Mouse (Mus musculus) spleen, postnatal 10 days (tissue): ENCODE data around the gene Zfp429.
A peak's percentile ranks its signal among the peaks of the same experiment; 100 is the strongest.
"Not testable (repeated sequence)": the region's sequence is repeated elsewhere in the genome, so short reads cannot be mapped to it uniquely, and the experiment has no call there.

Experiments used
- DNase-seq, 2 experiments: peaks; one replicate each; pipeline ENCODE4 v3.0.0; 2021 to 2022; ENCODE audit warnings: low spot score in 2 of 2

The Zfp429 gene

DNA sequence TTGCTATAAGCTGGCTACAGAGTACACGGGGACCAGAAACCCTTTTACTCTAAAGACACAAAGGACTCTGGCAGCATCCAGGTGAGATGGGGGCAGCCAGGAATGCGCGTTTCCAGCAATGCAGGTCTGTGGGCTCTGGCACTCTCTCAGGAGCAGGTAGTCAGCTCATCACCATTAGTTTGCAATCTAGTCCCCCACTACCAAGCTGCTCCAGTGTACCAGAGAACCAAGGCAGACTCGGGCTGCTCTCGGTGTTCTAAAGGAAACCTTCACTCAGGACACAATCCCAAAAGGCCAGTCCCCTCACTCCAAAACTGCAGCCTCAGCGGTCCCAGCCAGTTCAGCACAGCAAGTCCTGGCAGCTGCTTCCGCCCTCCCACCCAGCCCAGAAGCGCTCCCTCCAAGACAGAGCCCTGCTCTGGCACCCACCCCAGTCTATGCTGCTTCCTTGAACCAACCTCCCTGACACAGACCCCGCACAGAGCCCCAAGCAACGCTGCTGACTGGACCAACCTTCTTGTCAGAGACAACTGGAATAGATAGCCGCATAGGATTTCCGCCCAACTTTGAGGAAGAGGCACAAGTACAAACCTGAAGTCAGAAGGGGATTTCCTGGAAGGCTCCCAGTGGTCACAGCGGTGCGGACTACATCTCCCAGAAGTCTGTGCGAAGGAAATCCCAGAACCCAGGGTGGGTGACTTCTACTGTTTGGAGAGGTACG lies at the start of gene Zfp429:
Gene Zfp429 (minus strand): TSS at position 637 of the 721 bp plus-strand sequence.
- DNase-seq: peak; percentile 43 to 70

- DNase-seq: not testable (repeated sequence)
Measured at GRCm38 (mm10) chr13:67437095-67437494, 37.5 kb upstream of the Zfp429 start.

DNA sequence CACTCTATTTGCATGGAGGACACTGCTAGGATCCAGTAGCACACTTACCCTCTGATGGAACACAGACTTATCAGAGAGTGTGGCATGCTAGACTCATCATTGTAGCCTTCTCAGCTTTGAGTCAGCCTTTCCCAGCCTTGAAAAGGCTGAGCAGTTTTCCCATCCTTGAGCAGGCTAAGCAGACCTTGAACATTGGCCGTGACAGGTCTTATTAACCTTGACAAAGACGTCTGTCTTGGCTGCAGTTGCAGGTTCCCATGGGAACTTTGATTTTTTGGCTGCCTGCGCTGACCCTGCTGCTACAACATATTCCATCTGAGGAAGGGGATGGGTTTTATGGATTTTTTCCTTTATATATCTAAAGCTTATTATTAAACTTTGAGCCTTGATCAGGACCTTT lies 28.5 kb upstream of the Zfp429 start:
- DNase-seq: no peak

DNA sequence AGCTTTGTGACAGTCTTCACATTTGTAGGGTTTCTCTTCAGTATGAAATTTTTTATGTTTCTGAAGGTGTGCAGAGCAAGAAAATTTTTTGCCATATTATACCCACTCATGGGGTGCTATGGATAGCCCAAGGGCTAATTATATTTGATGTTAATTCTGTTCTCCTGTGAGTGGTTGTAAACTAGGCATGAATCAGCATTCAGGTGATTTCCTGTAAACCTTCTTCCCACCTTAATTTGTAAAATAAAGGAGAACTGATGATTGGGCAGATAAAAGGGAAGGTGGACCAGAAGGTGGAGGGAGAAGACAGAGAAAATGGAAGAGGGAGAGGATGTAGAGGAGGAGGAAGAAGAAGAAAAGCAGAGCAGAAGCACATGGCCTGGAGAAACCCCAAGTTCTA lies 26.1 kb upstream of the Zfp429 start:
- not testable (repeated sequence) for DNase-seq

DNA sequence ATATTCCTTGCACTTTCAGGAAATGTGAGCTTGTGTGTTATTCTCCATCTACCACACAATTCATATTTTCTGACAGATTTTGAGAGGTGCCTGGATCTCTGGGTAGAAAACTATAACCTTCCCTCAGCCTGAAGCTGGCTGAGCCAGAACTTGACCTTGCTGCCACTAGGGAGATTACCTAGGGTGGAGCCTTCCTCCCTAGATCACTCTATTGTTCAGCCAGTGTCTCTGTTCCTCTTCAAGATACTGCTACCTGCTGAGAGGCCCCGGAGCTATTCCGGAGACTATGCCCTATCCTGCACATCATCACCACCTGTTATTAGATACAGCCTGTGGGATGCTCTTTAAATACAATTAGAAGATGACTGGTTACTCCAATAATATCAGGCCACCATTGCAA lies 22.9 kb upstream of the Zfp429 start:
- not testable (repeated sequence) for DNase-seq

GRCm38 (mm10) chr13:67421207-67421857 lies 21.7 kb upstream of the Zfp429 start, which contains the start of gene Zfp459:
Zfp459 (minus strand) TSS chr13:67421418.
- peak; percentile 25 to 35 for DNase-seq

DNA sequence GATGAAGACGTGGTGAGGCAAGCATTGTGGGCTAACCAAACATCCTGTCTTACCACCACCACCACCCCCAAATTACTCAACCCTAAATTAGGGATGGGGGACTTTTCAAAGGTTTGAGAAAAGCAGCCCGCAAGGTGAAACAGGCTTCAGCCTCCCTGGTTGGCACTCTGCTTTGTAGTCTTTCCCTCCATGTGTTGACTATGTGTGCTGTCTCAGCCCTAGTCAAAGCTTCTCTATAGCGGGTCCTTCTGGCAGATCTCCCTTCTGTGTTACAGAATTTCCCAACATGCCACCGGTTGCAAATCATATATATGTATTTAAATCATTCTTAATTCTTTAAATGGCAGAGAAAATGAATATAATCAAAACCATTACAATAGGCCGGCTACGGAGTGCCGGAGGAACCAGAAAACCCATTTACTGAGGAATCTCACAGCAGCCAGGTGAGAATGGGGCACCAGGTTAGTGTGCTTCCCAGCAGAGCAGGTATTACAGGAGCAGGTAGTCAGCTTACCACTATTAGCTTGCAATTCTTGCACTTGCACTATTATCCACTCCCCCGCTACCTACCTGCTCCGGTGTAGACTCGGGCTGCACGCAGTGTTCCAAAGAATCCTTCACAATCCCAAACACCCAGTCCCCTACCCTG lies 21.1 kb upstream of the Zfp429 start:
- DNase-seq: no peak

GRCm38 (mm10) chr13:67416811-67417210 lies 17.2 kb upstream of the Zfp429 start:
- no peak for DNase-seq

DNA sequence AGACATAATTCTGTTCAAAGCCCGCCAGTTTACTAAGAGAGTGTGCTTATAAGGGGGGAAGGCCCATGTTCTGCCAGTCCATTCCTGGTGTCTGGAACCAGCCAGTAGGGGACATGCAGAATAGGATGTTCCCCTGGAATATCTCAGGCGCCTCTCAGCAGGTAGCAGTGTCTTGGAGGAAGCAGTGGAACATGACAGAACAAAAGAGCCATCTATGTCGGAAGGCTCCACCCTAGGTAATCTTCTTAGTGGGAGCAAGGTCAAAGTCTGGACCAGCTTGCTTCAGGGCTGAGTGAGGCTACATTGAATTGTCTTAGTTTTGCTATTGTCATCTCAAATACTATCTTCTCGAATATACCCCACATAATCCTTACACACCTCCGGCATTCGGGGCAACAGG lies 16.1 kb upstream of the Zfp429 start:
- DNase-seq: no peak

DNA sequence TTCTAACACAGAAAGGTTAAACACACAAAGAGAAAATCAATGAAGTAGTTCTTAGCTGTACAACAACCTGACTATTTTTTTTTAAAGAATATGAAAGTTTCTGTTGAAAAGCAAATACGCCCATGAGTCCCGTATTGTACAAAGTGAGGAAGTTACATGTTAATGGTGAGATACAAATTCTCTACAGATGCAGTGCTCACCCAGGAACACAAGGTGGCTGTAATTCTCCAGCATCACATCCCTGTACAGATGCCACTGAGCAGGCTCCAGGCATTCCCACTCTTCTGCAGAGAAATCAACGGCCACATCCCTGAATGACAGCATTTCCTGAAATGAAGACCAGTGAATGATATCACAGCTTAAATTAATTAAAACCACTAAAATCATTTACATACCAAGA lies 14.0 kb upstream of the Zfp429 start:
- not testable (repeated sequence) for DNase-seq

GRCm38 (mm10) chr13:67376255-67376654 lies 23.4 kb downstream of the Zfp429 start:
- DNase-seq: not testable (repeated sequence)

DNA sequence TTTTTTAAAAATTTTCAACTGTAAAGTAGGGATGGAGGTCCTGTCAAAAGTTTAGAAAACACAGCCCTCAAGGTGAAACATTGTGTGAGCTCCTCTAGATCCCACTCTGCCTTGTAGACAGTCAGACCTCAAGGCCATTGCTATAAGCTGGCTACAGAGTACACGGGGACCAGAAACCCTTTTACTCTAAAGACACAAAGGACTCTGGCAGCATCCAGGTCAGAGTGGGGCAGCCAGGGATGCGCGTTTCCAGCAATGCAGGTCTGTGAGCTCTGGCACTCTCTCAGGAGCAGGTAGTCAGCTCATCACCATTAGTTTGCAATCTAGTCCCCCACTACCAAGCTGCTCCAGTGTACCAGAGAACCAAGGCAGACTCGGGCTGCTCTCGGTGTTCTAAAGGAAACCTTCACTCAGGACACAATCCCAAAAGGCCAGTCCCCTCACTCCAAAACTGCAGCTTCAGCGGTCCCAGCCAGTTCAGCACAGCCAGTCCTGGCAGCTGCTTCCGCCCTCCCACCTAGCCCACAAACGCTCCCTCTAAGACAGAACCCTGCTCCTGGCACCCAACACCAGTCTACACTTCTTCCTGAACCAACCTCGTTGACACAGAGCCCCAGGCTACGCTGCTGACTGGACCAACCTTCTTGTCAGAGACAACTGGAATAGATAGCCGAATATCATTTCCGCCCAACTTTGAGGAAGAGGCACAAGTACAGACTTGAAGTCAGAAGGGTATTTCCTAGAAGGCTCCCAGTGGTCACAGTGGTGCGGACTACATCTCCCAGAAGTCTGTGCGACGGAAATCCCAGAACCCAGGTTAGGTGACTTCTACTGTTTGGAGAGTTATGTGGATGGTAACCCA lies 24.3 kb downstream of the Zfp429 start, which contains the start of the genes Gm28041 and Zfp456:
Gene Gm28041 (minus strand): TSS at position 684 of the 862 bp plus-strand sequence.
Gene Zfp456 (minus strand): TSS at position 761 of the 862 bp plus-strand sequence.
- peak; percentile 43 to 78 for DNase-seq

DNA sequence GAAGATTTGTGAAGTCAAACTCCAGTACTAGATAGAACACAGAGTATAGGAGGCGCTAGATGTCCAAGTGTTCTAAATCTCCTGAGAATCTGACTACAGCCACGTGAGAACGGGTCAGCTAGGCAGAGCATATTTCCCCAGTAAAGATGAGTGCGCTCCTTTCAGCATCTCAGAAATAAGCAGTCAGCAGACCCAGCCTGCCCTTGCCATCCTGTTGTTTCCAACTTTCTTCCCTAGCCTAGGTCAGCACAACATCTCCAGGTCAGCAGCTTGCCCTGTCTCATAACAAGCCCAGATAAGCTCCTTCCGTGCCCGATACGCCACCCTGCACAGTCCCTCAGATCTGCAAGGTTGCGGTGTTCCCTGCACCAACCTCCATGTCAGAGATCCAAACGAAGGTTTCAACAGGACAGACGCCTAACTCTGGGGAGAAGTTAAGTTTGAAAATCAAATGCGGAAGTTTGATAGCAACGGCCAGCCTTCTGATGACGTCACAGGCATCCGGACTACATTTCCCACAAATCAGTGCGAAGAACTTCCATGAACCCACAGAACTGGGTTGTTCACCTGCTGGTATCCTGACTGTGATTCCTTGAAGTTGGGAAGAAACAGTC lies 39.4 kb downstream of the Zfp429 start, which contains the start of the genes Gm28044 and Zfp953:
Gene Gm28044 (minus strand): TSS at position 406 of the 614 bp plus-strand sequence.
Gene Zfp953 (minus strand): TSS at position 475 of the 614 bp plus-strand sequence.
- peak; percentile 80 to 89 for DNase-seq

- no peak for DNase-seq
Measured at GRCm38 (mm10) chr13:67351854-67352253, 47.8 kb downstream of the Zfp429 start.

- DNase-seq: no peak
Measured at GRCm38 (mm10) chr13:67343422-67343821, 56.2 kb downstream of the Zfp429 start.
